Mouse (Mus musculus): ENCODE results near the gene Raly. TPM values are rescaled to one million over a fixed set of nuclear protein-coding genes. Genes with fewer than 3 reads are reported as not detected.
A peak's percentile ranks its signal among the peaks of the same experiment; 100 is the strongest.

The Raly gene
- polyA plus RNA-seq, 1 experiment, result 188 TPM

DNA sequence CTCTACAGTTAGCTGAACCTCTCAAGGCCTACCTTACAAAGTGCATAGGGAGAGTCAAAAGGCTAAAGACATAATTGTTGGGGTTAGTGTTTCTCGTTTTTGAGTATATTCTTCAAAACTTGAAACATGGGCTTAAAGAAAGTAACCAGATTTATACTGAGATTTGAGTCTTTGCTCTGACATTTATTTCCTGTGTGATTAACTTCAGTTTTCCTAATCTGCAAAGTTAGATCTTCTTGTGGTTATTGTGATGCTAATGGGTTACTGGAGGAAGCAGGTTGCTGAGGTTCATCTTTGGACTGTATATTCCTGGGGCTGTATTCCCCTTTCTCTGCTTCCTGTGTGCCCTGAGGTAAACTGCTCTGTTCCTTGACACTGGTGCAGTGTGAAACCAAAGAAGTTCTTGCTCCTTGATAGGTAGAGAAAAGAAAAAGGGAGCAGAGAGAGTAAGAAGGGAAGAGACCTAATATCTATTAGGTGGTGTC is 35.2 kb downstream of the Raly start:
- WGBS, result 76% methylated on average over 1 of the region's 1 CpGs
- no peak for TF ChIP-seq POLR2A (IDR thresholded peaks at IDR 0.05; ENCODE audit: borderline replicate concordance, extremely low read depth, low read depth, low read length)
- no peak for TF ChIP-seq CTCF (IDR thresholded peaks at IDR 0.05; ENCODE audit: insufficient read depth, low read length)
- H3K4me3 ChIP-seq (replicated peaks; ENCODE audit: extremely low read depth, low read depth, low read length), result no peak overlapping the region
- H3K4me1 ChIP-seq (ENCODE audit: control insufficient read depth, insufficient read depth, low read length), result peaks cover 10% of the 10 kb centered on the region
- no peak for DNase-seq

- peaks cover 7% of the 10 kb centered on the region for H3K4me1 ChIP-seq (ENCODE audit: control insufficient read depth, insufficient read depth, low read length)
- no peak overlapping the region for H3K4me3 ChIP-seq (replicated peaks; ENCODE audit: extremely low read depth, low read depth, low read length)
- TF ChIP-seq POLR2A (IDR thresholded peaks at IDR 0.05; ENCODE audit: borderline replicate concordance, extremely low read depth, low read depth, low read length) (no peak), CTCF (IDR thresholded peaks at IDR 0.05; ENCODE audit: insufficient read depth, low read length) (no peak)
- WGBS, result 54% methylated on average over 4 of the region's 4 CpGs
- no peak for DNase-seq
These were observed 36.6 kb downstream of the Raly start for GRCm38 (mm10) chr2:154827521-154827920.

DNA sequence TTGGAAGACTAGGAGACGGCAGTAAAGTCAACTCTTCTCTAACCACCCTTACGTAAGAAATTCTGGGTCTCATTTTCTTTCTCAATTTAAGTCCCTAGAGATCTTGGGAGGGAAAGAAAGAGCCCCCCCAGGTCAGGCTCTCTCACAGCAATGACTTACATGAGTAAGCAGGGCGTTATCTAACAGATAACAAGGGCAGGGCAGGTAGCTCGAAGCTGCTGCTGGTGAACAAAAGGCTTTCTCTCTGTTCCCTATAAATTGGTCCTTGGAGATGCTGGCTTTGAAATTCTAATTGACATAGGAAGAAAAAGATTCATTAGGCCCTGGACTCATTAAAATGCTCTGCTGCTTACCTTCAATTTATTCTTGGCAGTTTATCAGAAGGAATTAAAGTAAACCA is 41.6 kb downstream of the Raly start:
- no peak overlapping the region for H3K4me3 ChIP-seq (replicated peaks; ENCODE audit: extremely low read depth, low read depth, low read length)
- DNase-seq, result no peak
- 65% methylated on average over 4 of the region's 4 CpGs for whole genome bisulfite sequencing
- TF ChIP-seq CTCF (IDR thresholded peaks at IDR 0.05; ENCODE audit: insufficient read depth, low read length) (no peak), POLR2A (IDR thresholded peaks at IDR 0.05; ENCODE audit: borderline replicate concordance, extremely low read depth, low read depth, low read length) (no peak)
- peaks cover 8% of the 10 kb centered on the region for H3K4me1 ChIP-seq (ENCODE audit: control insufficient read depth, insufficient read depth, low read length)

GRCm38 (mm10) chr2:154834149-154834865 is 43.4 kb downstream of the Raly start:
- no peak for DNase-seq
- Histone ChIP-seq H3K4me1 (ENCODE audit: control insufficient read depth, insufficient read depth, low read length) (peaks cover 7% of the 10 kb centered on the region), H3K4me3 (replicated peaks; ENCODE audit: extremely low read depth, low read depth, low read length) (no peak overlapping the region)
- TF ChIP-seq POLR2A (IDR thresholded peaks at IDR 0.05; ENCODE audit: borderline replicate concordance, extremely low read depth, low read depth, low read length), result no peak
- 89% methylated on average over 6 of the region's 6 CpGs for WGBS

DNA sequence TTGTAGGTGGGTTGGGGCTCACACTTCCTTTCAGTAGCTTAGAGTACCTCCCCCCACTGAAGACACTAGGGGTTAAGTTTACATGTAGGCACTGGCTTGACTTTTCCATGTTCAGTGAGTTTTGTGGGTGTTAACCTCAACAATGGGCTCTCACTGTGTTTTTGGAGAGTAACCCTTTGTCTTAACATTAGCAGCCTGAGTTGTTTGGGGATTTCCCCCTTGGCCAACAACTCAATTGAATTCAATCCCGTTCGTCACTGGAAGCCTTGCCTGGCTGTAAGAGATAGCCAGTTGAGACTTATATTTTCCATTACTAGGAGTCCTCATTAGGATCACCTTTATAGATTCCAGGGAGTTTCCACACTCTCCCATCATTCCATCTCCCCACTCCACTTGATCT is 45.6 kb downstream of the Raly start:
- TF ChIP-seq POLR2A (IDR thresholded peaks at IDR 0.05; ENCODE audit: borderline replicate concordance, extremely low read depth, low read depth, low read length) (no peak), CTCF (IDR thresholded peaks at IDR 0.05; ENCODE audit: insufficient read depth, low read length) (no peak)
- DNase-seq, result no peak
- WGBS, result 44% methylated on average over 2 of the region's 2 CpGs
- Histone ChIP-seq H3K4me1 (ENCODE audit: control insufficient read depth, insufficient read depth, low read length) (peaks cover 4% of the 10 kb centered on the region), H3K4me3 (replicated peaks; ENCODE audit: extremely low read depth, low read depth, low read length) (no peak overlapping the region)

DNA sequence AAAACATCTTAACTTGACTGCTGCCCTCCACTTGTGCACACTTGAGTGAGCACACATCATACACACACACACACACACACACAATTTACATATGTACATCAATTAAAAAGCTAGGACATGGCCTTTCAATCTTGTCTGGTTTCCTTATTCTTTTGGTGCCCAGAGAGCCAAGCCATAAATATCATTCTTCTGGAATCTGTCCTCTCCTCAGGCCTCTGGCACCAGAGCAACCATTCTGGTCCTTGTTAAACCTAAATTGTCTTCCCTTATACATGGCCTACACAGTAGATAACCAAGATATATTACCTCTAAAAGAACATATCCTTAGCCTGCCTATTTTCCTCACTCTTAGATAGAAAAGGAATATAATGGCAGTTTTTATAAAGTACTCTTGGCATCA is 57.2 kb downstream of the Raly start:
- no peak overlapping the region for H3K4me3 ChIP-seq (replicated peaks; ENCODE audit: extremely low read depth, low read depth, low read length)

DNA sequence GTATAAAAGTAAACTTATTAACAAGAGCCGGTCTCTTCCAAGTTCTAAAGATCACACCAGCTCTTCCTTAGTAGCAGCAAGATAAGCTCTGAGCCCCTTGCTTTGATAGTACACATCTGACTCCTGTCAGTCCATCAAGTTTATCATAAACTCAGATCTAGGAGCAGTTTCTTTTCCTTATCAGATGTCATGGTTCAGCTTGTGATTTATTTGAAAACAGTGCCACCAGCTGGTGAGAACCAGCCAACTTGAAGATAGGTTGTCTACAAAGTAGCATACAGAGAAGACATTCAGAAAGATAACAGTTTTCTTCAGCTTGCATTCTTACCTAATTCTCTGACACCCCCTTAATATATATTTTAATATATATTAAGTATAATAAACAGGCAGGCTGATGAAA is 64.5 kb downstream of the Raly start:
- 39% methylated on average over 1 of the region's 1 CpGs for WGBS
- no peak for TF ChIP-seq POLR2A (IDR thresholded peaks at IDR 0.05; ENCODE audit: borderline replicate concordance, extremely low read depth, low read depth, low read length)
- TF ChIP-seq CTCF (IDR thresholded peaks at IDR 0.05; ENCODE audit: insufficient read depth, low read length), result no peak
- H3K4me3 ChIP-seq (replicated peaks; ENCODE audit: extremely low read depth, low read depth, low read length), result no peak overlapping the region
- DNase-seq, result peak; percentile 34
- H3K4me1 ChIP-seq (ENCODE audit: control insufficient read depth, insufficient read depth, low read length), result peaks cover 13% of the 10 kb centered on the region

More for the DNA sequence above, 57.2 kb downstream of the Raly start:
- DNase-seq, result no peak
- peaks cover 5% of the 10 kb centered on the region for H3K4me1 ChIP-seq (ENCODE audit: control insufficient read depth, insufficient read depth, low read length)
- TF ChIP-seq POLR2A (IDR thresholded peaks at IDR 0.05; ENCODE audit: borderline replicate concordance, extremely low read depth, low read depth, low read length) (no peak), CTCF (IDR thresholded peaks at IDR 0.05; ENCODE audit: insufficient read depth, low read length) (no peak)

GRCm38 (mm10) chr2:154863672-154864071 is 72.8 kb downstream of the Raly start:
- no peak for DNase-seq
- H3K4me1 ChIP-seq (ENCODE audit: control insufficient read depth, insufficient read depth, low read length), result no peaks in the 10 kb centered on the region
- 90% methylated on average over 13 of the region's 13 CpGs for WGBS
- TF ChIP-seq CTCF (IDR thresholded peaks at IDR 0.05; ENCODE audit: insufficient read depth, low read length) (no peak), POLR2A (IDR thresholded peaks at IDR 0.05; ENCODE audit: borderline replicate concordance, extremely low read depth, low read depth, low read length) (no peak)
- no peak overlapping the region for H3K4me3 ChIP-seq (replicated peaks; ENCODE audit: extremely low read depth, low read depth, low read length)

- no peaks in the 10 kb centered on the region for H3K4me1 ChIP-seq (ENCODE audit: control insufficient read depth, insufficient read depth, low read length)
- WGBS, result 57% methylated on average over 3 of the region's 3 CpGs
- DNase-seq, result no peak
- H3K4me3 ChIP-seq (replicated peaks; ENCODE audit: extremely low read depth, low read depth, low read length), result no peak overlapping the region
- no peak for TF ChIP-seq POLR2A (IDR thresholded peaks at IDR 0.05; ENCODE audit: borderline replicate concordance, extremely low read depth, low read depth, low read length)
These were observed 74.8 kb downstream of the Raly start for GRCm38 (mm10) chr2:154865696-154866095.

DNA sequence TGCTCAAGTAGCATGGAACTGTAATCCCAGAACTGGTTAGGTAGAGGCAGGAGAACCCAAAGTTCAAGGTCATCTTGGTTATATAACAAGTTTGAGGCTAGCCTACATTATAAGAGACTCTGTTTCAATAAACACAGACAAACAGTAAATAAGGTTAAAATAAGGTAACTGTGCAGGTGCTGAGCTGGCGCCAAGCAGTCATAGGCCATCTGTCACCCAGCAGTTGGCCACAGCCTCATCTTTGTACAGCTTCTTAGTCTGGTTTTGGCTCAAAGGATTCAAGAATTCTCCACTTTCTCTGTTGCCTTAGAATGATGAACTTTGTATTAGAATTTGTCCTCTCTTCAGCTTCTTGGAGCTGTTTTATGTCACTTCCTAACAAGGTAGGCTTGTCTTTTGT is 77.2 kb downstream of the Raly start:
- H3K4me3 ChIP-seq (replicated peaks; ENCODE audit: extremely low read depth, low read depth, low read length), result no peak overlapping the region
- no peak for TF ChIP-seq POLR2A (IDR thresholded peaks at IDR 0.05; ENCODE audit: borderline replicate concordance, extremely low read depth, low read depth, low read length)
- TF ChIP-seq CTCF (IDR thresholded peaks at IDR 0.05; ENCODE audit: insufficient read depth, low read length), result no peak
- H3K4me1 ChIP-seq (ENCODE audit: control insufficient read depth, insufficient read depth, low read length), result no peaks in the 10 kb centered on the region
- WGBS, result 97% methylated on average over 1 of the region's 1 CpGs
- DNase-seq, result no peak
